Mouse (Mus musculus) layer of hippocampus, adult 18-20 months (tissue): ENCODE data around the gene Rcor1. TPM values are rescaled to one million over a fixed set of nuclear protein-coding genes. Genes with fewer than 3 reads are reported as not detected.

Experiments used
- DNase-seq, 2 experiments: peaks; one replicate each; pipeline ENCODE4 v3.0.0; 2022; ENCODE audit warnings: low spot score in 2 of 2
- long read RNA-seq: library from polyadenylated mRNA; stranded (forward); transcript quantifications from one replicate; pipeline ENCODE4 v2.0.0, GENCODE M21; 2021
- total RNA-seq, 2 experiments: library from RNA; stranded (reverse); gene quantifications; 2 replicates each; pipeline ENCODE4 v1.2.3; 2021

The Rcor1 gene
- total RNA-seq = 10 to 100 TPM; 16.9 to 17.2 TPM
- long read RNA-seq, full-length matches to known transcripts = 12 of 23 reads
- long read RNA-seq, partial matches to known transcripts = 2 of 23 reads
- long read RNA-seq, other reads (novel, unspliced or antisense) = 9 of 23 reads

GRCm38 (mm10) chr12:111038976-111039612, at the start of gene Rcor1:
Rcor1 (plus strand) TSS chr12:111039351.
- DNase-seq = peak; percentile 99

GRCm38 (mm10) chr12:110989409-110989808, 49.7 kb upstream of the Rcor1 start:
- DNase-seq = no peak

- no peak for DNase-seq
These were observed 48.7 kb upstream of the Rcor1 start for GRCm38 (mm10) chr12:110990500-110990899.

GRCm38 (mm10) chr12:110991361-110992127, 47.6 kb upstream of the Rcor1 start:
- DNase-seq = peak in 1 of 2 experiments; percentile 61

- peak; percentile 72 to 95 for DNase-seq
These were observed 47.0 kb upstream of the Rcor1 start for GRCm38 (mm10) chr12:110992128-110992553.

- DNase-seq = no peak
These were observed 46.4 kb upstream of the Rcor1 start for GRCm38 (mm10) chr12:110992771-110993170.

GRCm38 (mm10) chr12:110993226-110993625, 45.9 kb upstream of the Rcor1 start:
- no peak for DNase-seq

- DNase-seq = no peak
These were observed 44.5 kb upstream of the Rcor1 start for GRCm38 (mm10) chr12:110994666-110995065.

- no peak for DNase-seq
These were observed 41.1 kb upstream of the Rcor1 start for GRCm38 (mm10) chr12:110998092-110998491.

GRCm38 (mm10) chr12:110999820-111000219, 39.3 kb upstream of the Rcor1 start:
- DNase-seq = no peak

GRCm38 (mm10) chr12:111000956-111001355, 38.2 kb upstream of the Rcor1 start:
- DNase-seq = no peak

- no peak for DNase-seq
These were observed 35.0 kb upstream of the Rcor1 start for GRCm38 (mm10) chr12:111004142-111004541.

GRCm38 (mm10) chr12:111005803-111006202, 33.3 kb upstream of the Rcor1 start:
- no peak for DNase-seq

- DNase-seq = no peak
These were observed 32.8 kb upstream of the Rcor1 start for GRCm38 (mm10) chr12:111006339-111006738.

- no peak for DNase-seq
These were observed 31.7 kb upstream of the Rcor1 start for GRCm38 (mm10) chr12:111007134-111008103.

- no peak for DNase-seq
These were observed 30.4 kb upstream of the Rcor1 start for GRCm38 (mm10) chr12:111008500-111009490.

GRCm38 (mm10) chr12:111009615-111010257, 29.4 kb upstream of the Rcor1 start:
- no peak for DNase-seq

- DNase-seq = no peak
These were observed 22.3 kb upstream of the Rcor1 start for GRCm38 (mm10) chr12:111016807-111017206.

- DNase-seq = no peak
These were observed 21.1 kb upstream of the Rcor1 start for GRCm38 (mm10) chr12:111018068-111018467.
